Mouse (Mus musculus) layer of hippocampus, postnatal 10 days (tissue): ENCODE data around the gene Sema4a. TPM values are rescaled to one million over a fixed set of nuclear protein-coding genes. Genes with fewer than 3 reads are reported as not detected.

Source experiments
- DNase-seq, 2 experiments: peaks; one replicate each; pipeline ENCODE4 v3.0.0; 2021; ENCODE audit warnings: low spot score in 2 of 2
- total RNA-seq, 2 experiments: library from RNA; stranded (reverse); gene quantifications; 2 replicates each; pipeline ENCODE4 v1.2.3; 2021

The Sema4a gene
- total RNA-seq, 2 experiments from 2014 or later, result 39.6 to 42.8 TPM

GRCm38 (mm10) chr3:88486887-88487286 is 25.9 kb upstream of the Sema4a start:
- DNase-seq, result no peak

DNA sequence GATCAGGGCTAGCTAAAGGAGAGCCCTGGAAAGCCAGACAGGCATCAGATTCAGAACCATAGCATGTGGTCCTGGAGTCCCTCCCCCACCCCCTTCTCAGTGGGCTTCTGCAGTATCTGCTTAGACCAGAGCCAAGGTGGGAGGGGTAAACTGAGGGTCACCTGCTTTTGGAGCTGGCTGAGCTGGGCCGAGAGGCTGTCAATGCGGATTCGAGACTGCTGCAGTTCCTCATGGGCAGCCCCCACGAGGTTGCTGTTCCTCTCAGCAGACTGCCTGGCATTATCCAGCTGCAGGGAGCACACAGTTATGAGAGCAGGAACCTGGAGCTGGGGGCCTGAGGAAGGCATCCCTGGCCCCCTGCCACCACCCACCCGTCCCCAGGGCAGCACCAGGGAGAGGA is 25.1 kb upstream of the Sema4a start:
- DNase-seq, result no peak

GRCm38 (mm10) chr3:88484597-88485316 is 23.8 kb upstream of the Sema4a start:
- DNase-seq, result no peak

GRCm38 (mm10) chr3:88483621-88484020 is 22.6 kb upstream of the Sema4a start:
- peak; percentile 82 for DNase-seq

DNA sequence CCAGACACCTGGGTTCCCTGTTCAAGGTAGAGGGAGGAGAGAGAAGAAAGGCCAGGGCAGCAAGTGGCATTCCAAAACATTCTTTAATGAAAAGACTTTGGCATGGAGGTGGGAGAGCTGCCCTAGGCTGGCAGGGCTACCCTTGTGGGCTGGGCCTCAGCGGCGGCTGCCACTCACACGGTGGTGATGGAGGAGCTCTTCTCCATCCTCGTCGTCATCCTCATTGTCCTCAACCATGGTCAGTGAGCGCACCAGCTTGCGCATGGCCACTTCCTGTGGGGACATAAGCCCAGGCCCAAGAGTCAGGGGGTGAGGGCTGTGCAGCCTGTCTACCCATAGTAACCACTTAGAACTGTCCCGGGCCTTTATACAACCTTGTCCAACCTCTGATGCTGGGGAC is 22.2 kb upstream of the Sema4a start:
- no peak for DNase-seq

DNA sequence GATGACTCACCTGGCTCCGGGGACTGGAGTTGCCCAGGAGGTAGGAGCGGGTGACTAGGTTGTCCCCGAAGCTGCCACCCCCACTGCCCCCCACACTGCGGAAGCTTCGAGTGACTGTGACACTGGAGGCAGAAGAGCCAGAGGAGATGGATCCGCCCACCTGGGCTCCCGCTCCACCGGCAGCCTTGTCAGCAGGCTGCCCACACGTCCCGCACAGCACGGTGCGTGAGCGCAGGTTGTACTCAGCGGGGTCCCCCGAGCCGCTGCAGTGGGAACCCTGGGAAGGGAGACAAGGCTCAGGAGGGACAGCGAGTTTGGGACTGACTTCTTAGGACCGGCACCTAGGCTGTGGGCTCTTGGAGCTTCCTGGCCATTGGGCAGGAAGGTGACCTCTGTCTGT is 21.4 kb upstream of the Sema4a start:
- no peak for DNase-seq

DNA sequence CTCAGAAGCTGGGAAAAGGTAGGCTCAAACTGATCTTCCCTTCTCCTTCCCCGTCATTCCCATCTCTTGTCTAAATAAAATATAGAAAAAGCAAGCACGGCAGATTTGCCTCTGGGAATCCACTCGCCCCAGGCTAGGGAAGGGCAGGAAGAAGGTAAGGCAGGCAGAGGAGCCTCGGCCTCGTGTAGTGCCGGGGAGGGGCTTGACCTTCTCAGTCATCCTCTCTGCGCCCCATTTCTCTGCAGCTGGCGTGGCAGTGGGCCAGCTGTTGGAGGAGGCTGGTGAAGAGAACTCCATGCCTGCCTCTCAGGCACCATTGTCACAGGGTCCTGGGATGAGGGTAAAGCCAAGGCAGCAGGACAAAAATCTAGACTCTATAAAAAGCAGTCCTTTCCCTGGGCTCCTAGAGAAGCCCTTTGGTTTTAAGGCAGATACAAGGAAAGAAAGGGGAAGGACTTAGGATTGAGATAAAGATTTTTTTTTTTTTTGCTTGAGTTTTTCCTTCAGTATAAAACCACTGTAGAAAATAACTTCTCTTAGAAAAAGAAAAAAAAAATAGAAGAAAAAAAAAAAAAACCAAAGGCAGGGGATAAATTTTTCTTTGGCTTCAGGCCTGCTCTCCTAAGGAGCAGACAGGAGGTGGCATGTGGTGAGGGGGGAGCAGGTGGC is 20.5 kb upstream of the Sema4a start:
- no peak for DNase-seq

DNA sequence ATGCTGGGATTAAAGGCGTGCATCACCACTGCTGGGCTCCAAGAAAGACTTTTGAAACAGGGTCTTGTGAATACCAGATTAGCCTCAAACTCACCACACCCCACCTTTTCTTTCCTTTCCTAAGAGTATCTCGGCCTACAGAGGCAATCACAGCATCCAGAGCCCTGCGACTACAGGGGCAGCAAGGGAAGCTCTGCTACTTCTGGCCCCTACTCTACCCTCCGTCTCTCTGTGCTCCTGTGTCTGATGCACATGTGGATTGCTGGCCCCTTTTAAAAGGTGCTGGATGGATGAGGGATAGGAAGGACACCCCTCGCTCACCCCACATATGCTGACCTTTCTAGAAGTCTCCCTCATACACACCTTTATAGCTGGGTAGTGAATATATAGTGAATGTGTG is 19.7 kb upstream of the Sema4a start:
- no peak for DNase-seq

DNA sequence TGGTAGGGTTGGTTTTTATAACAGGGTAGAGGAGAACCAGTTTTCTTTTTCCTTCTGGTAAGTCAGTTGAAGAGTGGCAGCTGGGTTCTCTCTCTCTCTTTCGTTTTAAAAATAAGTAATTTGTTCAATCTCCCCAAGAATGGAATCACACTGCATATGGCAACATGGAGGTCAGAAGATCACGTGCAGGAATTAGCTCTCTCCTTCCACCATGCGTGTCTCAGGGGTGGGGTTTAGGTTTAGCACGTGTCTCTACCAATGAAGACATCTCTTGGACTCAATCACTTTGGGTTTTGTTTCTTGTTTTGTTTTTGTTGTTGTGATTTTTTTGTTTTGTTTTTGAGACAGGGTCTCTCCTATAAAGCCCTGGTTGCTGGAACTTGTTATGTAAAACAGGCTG is 18.8 kb upstream of the Sema4a start:
- DNase-seq, result no peak

GRCm38 (mm10) chr3:88479163-88479562 is 18.2 kb upstream of the Sema4a start:
- no peak for DNase-seq

- DNase-seq, result peak; percentile 83 to 87
Measured at GRCm38 (mm10) chr3:88477735-88478134, 16.8 kb upstream of the Sema4a start.

DNA sequence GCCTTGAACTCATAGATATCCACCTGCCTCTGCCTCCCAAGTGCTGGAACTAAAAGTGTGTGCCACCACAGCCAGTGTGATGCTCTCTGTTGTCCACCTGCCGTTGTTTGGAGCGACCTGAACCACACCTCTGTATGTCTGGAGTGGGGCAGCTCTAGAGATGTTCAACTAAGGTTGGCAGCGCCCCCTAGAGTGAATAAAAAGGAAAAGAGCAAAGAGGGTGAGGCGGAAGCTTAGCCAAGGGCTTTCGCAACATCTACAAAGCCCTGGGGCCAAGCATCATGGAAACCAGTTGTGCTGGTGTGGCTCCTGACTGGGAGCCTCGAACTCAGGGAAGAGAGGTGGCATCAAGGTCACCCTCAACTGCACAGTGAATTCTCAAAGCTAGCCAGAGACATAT is 15.4 kb upstream of the Sema4a start:
- DNase-seq, result no peak

DNA sequence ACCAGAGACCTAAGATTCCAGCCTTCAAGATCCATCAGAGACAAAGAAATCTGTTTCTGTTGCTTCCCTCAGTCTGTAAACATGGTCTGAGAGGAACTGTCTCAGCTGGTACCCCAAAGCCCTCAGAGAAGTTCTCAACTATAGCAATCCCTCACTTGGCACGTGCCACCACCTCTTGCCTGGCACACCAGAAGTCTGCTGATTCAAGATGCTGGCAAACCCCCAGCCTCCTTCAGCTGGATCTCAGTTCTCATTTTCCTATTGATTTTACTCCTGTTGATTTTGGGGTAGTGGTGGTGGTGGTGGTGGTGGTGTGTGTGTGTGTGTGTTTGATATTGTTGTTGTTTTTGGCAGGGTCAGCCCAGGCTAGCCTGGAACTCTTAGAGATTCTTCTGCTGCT is 12.6 kb upstream of the Sema4a start:
- DNase-seq, result no peak

- no peak for DNase-seq
Measured at GRCm38 (mm10) chr3:88473020-88473419, 12.0 kb upstream of the Sema4a start.

- no peak for DNase-seq
Measured at GRCm38 (mm10) chr3:88470943-88471479, 10.0 kb upstream of the Sema4a start.

- DNase-seq, result no peak
Measured at GRCm38 (mm10) chr3:88469466-88469865, 8.5 kb upstream of the Sema4a start.

GRCm38 (mm10) chr3:88467116-88467824 is 6.3 kb upstream of the Sema4a start:
- peak; percentile 94 to 95 for DNase-seq

DNA sequence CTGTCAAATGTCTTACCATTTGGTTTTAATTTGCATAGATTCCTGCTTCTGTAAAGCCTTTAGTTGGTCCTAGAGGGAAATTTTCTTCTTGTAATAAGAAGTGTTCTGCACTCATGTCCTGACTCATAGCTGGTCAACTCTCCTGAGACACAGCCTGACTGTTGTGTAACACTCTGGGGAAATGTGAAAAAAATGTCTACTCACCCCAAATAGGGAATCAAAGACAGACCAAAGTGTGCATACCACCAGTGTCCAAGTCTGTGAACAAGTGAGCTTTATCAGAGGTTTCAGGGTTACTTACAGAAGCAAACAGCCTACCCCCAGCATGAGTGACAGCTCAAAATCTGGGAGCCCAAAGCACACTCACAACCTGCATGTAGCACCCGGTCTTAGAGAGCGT is 4.1 kb upstream of the Sema4a start:
- no peak for DNase-seq

DNA sequence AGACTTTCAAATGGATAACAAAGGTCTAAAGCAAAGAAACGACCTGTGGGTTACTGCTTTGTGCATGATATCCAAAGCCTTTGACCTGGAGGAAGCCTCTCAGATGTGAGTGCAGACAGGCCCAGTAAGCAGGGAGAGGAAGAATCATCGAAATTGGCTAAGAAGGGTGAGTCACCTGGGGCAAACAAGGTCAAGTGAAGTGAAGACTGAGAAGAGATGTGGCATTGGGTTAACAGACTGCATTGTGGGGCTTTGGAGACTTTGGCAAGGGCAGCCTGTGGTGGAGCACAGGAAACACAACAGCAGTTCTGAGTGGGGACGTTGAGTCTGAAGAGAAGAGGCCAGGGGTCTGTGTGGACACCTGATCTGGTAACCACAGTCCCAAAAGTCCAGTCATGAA is 3.4 kb upstream of the Sema4a start:
- no peak for DNase-seq

DNA sequence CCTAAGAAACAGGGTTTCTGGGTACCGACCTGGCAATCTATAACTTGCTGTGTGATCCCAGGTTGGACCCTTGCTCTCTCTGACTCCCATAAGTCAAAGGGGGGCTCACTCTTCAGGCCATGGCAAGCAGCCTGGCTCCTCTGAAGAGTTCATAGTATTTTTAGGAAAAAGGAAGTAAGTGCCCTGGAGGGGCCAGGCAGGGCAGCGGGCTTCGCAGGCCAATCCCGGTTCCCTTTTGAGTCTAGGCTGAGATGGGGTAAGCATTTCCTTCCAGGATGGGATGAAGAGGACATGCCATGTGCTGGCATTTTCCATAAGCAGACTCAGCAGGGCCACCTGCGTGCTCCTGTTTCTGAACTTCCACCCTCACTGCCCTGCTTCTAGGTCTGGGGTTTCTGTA is 953 bp downstream of the Sema4a start:
- DNase-seq, result no peak

- no peak for DNase-seq
Measured at GRCm38 (mm10) chr3:88458778-88459219, 2.2 kb downstream of the Sema4a start.
